Mouse (Mus musculus): ENCODE data around the gene Cldn8.

Gene Cldn8

DNA sequence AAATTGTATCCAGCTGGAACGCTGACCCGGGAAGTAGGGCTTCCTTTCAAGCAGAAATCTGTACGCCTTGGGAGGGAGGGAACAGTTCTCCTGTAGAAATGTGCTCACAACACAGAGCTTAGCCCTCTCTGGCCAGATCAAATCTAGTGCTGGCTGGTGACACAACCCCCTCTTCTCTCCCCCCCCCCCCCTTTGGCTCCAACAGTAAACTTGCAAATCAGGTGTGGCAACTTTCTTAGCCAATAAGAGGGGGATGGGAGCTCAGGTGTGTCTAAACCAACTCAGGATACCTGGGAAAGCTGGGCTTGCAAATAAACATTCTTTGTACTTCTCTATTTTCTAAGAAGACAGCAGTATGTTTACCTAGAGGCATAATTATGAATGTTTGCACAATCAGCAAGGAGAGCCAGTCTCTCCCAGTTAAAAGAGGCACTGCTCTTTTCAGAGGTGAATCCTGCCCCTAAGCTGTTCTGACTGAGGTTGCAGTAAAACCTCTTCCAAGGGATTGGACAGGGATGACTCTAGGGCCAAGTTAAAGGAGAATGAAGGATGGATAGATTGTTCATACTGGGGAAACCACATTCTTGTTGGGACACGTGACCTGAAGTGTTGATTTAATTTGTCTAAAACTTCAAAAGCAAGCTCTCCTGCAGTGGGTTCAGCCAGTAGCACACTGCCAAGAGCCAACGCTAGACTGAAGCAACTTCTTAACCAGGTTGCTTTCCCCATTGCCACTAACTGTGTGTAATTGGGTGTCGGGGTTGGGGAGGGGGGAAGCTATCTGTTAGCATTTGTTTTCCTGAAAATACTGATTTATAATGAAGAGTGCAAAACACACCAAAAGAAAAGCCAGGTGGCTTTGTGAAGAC, at the start of gene Cldn8:
Cldn8 (minus strand) TSS at position 139 of the 869 bp plus-strand sequence.
- in situ Hi-C loops (cut with MboI, MseI): no loop called here

DNA sequence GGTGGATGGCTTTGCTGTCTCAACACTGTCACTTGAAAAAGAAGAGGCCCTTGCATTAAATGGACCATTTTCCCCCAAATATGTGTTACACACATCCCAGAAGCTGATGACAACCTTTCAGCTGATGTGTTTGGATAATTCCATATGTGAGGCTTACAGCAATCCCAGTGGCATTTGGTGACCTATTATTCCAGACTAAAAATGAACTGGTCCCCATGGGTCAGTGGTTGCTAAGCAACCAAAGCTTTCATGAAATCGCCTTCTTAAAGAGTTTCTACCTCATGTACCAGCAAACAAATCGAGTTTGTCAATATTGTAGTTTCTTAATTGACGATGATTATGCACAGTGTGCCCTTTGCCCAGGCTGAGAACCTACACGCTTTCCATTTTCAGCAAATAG, 49.7 kb upstream of the Cldn8 start:
- in situ Hi-C loops (cut with MboI, MseI): no loop called here

DNA sequence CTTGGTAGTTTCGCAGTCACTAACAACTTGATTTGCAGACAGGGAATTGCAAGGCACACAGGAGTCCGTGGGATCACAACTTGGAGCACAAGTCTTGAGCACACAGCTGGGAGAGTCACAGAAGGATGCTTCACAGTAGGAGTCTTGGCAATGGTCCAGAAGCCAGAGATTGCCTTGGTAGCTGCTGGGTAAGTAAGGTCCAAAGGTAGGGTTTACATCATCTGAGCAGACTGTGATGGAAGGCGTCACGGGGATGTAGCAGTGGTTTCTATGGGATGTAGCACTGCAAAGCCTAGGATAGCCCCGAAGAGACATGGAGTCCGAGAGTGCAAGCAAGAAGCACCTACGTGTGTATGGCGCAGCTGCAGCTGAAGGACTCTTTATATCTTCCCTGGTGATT, 48.9 kb upstream of the Cldn8 start, which contains the start of gene Krtap24-1:
Krtap24-1 (minus strand) TSS at position 358 of the 400 bp plus-strand sequence.
- in situ Hi-C loops (cut with MboI, MseI): no loop called here

DNA sequence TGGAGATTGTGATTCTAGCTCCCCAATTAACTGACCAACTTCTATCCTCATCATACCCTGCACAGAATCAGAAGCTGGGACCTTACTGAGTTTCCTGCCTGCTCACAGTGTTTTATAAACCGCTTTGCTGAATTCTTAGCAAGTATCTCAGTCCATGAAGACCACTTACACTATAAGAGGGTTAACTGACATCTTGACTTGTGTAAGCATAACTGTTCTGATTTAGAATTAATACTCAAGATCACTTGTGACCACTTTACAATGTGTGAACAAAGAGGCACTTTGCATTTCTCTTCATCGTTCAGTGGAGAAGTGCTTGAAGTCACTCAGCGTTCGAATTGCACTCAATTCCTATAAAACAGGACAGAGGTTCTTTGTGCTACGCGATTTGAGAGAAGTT, 41.6 kb upstream of the Cldn8 start:
- in situ Hi-C loops (cut with MboI, MseI): no loop called here

DNA sequence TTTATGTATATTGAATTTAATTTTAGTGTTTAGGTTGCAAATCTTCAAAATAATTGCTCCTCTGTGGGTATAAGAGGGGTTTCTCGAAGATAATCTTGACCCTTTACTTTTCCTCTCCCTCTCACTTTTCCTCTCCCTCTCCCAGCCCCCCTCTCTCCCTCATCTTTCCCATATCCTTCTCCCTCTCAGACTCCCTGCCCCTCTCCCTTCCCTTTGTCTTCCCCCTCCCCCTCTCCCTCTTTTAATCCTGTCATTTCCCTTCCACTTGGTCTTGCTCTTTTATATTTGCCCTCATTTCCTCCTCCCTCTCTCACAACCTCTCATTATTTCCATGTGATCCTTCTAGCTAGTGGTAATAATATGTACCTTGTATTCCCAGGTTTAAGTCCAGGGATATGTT, 39.5 kb upstream of the Cldn8 start:
- in situ Hi-C loops (cut with MboI, MseI): no loop called here

DNA sequence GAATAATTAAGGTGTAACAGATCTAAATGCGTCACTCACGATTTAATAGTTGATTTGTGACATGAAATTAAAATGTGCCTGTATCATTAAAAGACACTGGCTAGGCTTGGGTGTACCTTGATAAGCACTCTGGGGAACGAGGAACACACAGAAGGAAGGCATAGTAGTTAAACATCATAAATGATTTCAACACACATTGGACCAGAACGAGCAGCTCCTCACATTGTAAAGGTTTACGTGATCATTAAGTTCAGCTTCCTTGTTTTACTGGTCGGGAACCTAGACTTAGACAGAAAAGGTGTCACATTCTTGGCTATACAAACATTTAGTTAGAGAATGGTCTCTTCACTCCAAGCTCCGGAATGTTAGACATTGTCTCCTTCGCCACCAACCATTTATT, 37.3 kb upstream of the Cldn8 start:
- in situ Hi-C loops (cut with MboI, MseI): no loop called here

DNA sequence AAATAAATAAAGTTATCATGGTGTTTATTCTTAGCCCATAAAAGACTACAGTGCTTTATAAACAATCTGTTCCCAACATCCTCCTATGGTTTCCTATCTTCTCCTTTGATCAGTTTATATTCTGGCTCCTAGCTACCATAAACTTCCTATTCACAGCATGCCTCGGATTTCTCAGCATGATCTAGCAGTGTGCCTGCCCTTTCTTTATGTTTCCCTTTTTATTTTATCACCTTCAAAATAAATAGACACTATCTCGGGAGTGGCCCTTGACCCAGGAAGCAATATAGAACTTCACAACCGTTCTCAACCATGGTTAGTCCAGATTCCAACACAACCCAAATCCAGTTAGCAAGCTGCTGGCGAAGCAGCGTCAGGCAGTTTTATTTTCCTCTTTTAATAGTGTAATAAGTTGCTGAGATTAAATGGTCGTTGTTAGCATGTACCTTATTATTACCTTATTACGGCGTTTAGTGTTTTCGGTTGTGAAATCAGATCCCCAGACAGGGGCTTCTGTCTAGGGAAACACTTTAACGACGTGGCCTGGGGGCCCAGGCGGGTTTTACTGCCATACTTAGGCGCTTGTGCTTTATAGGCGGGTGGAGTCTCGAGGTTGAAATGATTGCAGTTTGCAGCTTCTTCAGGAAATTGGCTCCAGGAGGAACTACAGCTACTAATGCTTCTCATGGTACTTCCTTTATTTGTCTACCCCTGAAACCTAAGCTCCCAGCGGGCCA, 36.7 kb upstream of the Cldn8 start:
- in situ Hi-C loops (cut with MboI, MseI): no loop called here

DNA sequence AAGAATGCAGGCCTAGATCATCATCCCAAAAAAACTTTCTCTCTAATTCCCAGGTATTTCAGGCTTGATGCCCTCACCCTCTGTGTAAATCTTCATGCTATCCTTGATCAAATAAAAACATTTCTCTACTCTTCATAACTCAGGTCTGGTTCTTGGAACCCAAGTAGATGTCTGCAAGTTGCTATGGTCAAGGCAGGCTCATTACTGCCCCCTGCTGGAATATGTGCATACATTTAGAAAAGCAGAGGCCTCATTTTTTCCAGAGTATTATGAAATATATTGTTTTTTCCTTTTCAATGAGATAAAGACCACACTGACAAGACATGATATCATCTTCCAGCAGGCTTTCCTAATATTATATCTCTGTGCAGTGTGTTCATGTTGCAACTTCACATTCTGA, 29.8 kb upstream of the Cldn8 start:
- in situ Hi-C loops (cut with MboI, MseI): no loop called here

DNA sequence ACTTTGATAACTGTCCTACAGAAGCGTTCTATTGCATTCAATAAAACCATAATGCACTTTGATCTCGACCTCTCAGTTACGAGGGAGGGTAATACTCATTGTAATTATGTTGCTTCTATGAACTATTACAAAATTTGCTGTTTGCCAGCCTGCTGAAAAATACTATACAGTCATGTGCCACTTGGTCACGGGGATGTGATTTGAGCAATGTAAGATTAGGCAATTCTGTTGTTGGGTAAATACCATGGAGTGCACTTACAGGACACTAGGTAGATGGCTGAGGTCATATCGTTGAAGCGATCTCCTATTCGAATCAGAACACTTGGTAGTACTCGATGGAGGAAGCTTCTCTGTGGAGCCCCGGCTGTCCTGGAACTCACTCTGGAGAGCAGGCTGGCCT, 20.4 kb upstream of the Cldn8 start:
- in situ Hi-C loops (cut with MboI, MseI): no loop called here

DNA sequence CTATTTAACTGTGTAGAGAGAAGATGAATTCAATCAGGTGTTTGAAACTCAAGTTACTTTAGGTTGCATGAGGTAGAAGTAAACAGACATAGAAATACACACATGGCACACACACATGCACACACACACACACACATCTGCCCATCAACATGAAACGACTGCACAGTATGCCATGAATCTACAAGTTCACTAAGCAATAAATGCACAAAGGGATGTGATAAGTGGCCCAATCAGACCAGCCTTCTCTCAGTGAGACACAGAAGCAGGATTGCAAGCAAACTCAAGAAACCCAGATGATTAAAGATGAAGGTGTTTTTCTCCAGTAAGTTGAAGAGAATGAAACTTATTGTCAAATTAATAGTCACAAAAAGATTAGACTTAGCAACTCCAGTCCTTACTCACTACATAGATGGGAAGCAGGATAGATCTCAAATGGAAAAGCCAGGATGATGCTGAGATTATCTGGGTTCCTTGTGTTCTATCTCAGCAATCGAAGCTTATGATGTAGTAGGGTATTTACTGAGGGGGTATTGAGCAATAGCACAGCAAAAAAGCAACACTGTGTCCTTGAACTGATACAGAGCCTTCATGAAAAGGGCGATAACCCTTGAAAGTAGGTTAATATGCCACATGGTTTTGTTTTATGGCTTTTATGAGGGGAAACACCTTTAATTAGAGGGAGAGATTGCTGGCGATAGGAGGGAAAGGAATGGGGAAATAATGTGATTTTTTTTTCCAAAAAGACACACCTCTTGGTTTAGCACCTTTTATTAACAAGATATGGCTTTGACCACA, 13.1 kb upstream of the Cldn8 start:
- in situ Hi-C loops (cut with MboI, MseI): no loop called here

DNA sequence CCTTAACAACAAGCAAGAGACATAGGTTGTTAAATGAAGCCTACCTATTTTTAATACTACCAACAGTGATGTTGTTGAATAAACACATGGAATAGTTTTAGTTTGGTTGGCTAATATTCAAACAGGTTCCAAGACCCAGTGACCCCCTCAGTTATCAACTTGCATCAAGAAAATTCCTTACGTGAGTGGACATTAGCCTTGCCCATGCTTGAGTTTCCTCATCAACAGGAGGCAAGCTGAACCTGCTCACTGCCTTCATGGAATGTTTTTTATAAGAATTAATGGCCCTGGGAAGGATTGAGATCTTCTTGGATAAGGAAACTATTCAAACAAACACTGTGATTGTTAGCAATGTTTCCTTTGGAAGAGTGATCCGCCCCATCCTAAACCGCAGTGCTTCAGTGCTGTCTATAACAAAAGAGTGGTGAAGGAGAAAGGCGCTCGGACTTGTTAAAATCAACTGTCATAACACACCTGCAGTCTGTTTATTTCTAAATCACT, 10.0 kb upstream of the Cldn8 start:
- in situ Hi-C loops (cut with MboI, MseI): no loop called here

DNA sequence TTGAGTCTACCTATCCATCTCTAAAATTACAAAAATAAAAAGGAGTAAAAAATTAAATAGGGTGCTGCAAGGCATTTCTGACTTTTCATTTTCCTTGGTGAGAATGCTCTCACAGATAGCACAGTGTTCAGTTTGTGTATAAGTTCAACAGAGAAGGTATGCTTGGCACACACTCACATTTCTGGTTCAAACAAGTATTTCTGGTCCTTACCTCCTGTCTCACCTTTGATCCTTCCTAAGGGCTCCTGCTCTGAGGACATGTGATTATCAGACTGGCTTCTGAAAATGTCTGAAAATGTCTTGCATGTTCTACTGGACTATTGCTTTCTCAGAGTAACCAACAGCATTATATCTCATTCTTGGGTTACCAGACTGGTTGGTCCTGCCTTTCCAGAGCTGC, 7.2 kb upstream of the Cldn8 start:
- in situ Hi-C loops (cut with MboI, MseI): no loop called here

DNA sequence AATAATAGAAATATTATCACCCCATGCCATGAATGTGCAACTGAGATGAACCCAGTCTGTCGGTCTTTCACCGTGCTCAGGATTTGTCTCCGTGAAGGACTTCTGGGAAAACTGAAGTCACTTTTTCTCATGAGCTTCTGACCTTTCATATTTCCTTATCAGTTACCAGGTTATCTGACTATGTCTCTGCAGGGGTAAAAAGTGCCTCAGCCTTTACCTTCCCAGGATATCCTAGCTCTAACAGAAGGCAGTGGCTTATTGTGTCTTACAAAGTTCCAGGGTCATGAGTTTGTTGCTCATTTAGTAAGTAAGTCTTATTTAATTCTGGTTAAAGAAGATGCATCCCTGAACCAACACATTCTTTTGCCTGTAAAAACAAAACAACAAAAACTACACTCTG, 6.7 kb upstream of the Cldn8 start:
- in situ Hi-C loops (cut with MboI, MseI): no loop called here

DNA sequence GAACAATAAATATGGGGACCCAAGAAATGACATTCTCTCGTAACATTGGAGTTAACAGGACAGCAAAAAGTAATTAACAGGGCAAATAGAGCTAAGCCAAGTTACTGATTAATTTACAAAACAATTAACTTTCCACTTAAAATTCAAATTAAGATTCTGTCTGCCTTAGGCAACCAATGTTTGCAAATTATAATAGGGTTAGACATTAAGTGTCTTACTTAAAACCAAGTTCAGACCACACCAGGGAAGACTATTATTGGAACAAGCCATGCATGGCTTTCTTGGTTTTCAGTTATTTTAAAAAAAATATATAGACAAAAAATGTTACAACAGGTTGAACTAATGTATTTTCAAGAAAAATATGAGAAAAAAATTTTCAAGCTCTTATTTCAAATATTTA, 6.1 kb upstream of the Cldn8 start:
- in situ Hi-C loops (cut with MboI, MseI): no loop called here

DNA sequence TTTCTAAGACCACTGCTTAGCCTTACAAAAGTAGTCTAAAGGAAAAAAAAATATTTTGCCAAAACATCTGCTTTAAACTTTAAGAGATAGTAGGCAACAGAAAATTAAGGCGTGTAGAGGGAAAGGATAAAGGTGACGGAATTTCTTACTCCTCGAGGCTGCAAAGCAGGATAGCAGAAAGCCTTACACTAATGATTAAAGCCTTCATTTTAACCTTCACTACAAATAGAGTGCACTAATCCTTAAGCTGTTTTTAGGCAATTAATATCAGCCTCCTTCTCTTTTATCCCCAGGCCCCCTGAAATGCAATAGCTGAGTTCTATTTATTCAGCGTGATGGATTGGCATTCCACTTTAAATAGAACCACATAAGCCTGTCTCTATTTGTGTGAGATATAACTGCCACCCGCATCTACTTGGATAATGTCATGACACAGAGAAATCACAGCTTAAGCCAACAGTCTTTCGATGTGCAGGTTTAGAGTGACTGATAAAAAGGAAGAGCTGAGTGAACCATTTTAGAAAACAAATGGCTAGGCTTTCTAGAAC, 1.3 kb downstream of the Cldn8 start:
- in situ Hi-C loops (cut with MboI, MseI): no loop called here

DNA sequence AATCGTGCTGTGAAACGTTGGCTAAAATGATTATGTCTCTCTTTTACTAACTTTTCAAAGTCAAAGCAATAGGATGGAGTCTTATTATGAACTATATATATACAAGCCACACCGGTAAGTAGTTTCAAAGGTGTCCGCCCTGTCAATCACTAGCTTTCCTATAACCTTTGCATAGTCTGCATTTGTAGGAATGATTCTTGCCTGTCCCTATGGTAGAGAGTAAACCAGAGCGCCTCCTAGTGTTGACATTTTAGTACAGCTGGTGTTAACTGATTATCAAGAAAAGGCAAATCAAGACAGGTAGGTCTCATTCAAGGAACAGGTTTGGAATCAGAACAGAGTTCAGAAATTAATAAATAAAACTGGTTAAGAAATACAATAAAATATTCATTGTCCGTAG, 20.5 kb downstream of the Cldn8 start:
- in situ Hi-C loops (cut with MboI, MseI): no loop called here

DNA sequence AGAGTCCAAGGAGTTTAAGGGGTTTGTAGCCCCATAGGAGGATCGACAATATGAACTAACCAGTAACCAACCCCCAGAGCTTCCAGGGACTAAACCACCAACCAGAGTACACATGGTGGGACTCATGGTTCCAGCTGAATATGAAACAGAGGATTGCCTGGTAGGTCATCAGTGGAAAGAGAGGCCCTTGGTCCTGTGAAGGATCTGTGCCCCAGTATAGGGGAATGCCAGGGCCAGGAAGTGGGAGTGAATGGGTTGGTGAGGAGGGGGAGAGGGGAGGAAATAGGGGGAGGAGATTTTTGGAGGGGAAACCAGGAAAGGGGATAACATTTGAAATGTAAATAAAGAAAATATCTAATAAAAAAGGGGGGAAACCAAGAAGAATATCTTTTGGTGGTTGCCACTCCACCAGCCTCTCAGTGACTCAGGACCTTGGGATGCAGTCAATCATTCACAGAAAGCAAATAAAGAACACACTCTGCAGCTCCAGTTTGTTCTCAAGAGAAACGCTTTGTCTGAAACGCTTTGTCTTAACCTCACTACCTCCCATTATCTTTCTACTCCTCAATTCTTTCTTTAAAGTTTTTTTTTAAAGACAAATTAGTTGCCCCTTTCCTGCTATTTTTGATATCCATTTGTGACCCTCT, 23.0 kb downstream of the Cldn8 start:
- in situ Hi-C loops (cut with MboI, MseI): no loop called here

DNA sequence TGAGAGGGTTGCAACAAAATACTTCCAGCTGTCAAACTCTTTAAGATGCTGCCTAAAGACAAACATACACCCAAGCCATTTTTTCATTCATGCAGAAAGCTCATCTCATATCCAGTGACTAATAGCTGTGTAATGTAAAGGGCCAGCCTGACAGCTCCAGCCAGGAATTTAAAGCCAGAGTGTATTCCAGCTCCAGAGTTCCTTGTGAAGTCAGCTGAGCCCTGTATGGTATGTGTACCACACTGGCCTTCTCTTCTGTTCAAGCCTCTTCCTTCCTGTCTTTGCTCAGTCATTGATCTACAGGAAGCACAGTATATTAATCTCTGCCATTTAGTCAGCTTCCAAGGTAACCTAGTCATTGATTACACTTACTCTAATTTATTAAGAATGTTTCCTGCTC, 51.6 kb downstream of the Cldn8 start:
- in situ Hi-C loops (cut with MboI, MseI): no loop called here

All from T-helper 2 cell (primary cell).